Mouse (Mus musculus): ENCODE results near the gene Krtap24-1. TPM values are rescaled to one million over a fixed set of nuclear protein-coding genes. Genes with fewer than 3 reads are reported as not detected.

The Krtap24-1 gene
- polyA plus RNA-seq (2012; fragmentation: generic; extraction: Trizol): not detected
- long read RNA-seq, experiment 1: 0 reads
- long read RNA-seq, experiment 2: 0 reads

GRCm38 (mm10) chr16:88611922-88612321 is at the start of gene Krtap24-1:
Gene Krtap24-1 (minus strand): TSS chr16:88612279.
- H3ac ChIP-seq (ENCODE audit: control insufficient read depth, insufficient read length, low read depth): no peak within 1 kb of the TSS
- H3K79me2 ChIP-seq (ENCODE audit: control insufficient read depth, insufficient read depth): no peaks in the 10 kb centered on the region
- no peaks in the 10 kb centered on the region for H3K27me3 ChIP-seq (ENCODE audit: control insufficient read depth, insufficient read depth, insufficient read length)
- TF ChIP-seq FOSL1 (IDR thresholded peaks at IDR 0.05; ENCODE audit: insufficient read depth, low read length, poor library complexity, severe bottlenecking): no peak
- TF ChIP-seq MYOD1 (IDR thresholded peaks at IDR 0.05; ENCODE audit: control insufficient read depth, insufficient read length, low read depth): no peak
- no peak for TF ChIP-seq MYOG (IDR thresholded peaks at IDR 0.05; ENCODE audit: control insufficient read depth, extremely low read depth, insufficient read length)
- no peak for TF ChIP-seq CEBPB (IDR thresholded peaks at IDR 0.05; ENCODE audit: low read depth)
- TF ChIP-seq CTCF (IDR thresholded peaks at IDR 0.05; ENCODE audit: control insufficient read depth, insufficient read depth, insufficient read length): no peak
- no peak for TF ChIP-seq MAX (IDR thresholded peaks at IDR 0.05)
- no peak for TF ChIP-seq USF1 (IDR thresholded peaks at IDR 0.05; ENCODE audit: low read depth)
- no peaks in the 10 kb centered on the region for H3K79me3 ChIP-seq (ENCODE audit: low read depth)
- no peak within 1 kb of the TSS for H3K4me3 ChIP-seq (ENCODE audit: insufficient read depth, poor library complexity, severe bottlenecking)
- H3K36me3 ChIP-seq (ENCODE audit: control insufficient read depth, insufficient read depth): no peaks in the 10 kb centered on the region

GRCm38 (mm10) chr16:88657426-88657825 is 45.3 kb upstream of the Krtap24-1 start:
- TF ChIP-seq MAX (IDR thresholded peaks at IDR 0.05) (no peak), CTCF (IDR thresholded peaks at IDR 0.05; ENCODE audit: control insufficient read depth, insufficient read depth, insufficient read length) (no peak), USF1 (IDR thresholded peaks at IDR 0.05; ENCODE audit: low read depth) (no peak), CEBPB (IDR thresholded peaks at IDR 0.05; ENCODE audit: low read depth) (no peak), MYOG (IDR thresholded peaks at IDR 0.05; ENCODE audit: control insufficient read depth, extremely low read depth, insufficient read length) (no peak), MYOD1 (IDR thresholded peaks at IDR 0.05; ENCODE audit: control insufficient read depth, insufficient read length, low read depth) (no peak)
- no peaks in the 10 kb centered on the region for H3K36me3 ChIP-seq (ENCODE audit: control insufficient read depth, insufficient read depth)

GRCm38 (mm10) chr16:88651952-88652351 is 39.9 kb upstream of the Krtap24-1 start:
- no peaks in the 10 kb centered on the region for H3K36me3 ChIP-seq (ENCODE audit: control insufficient read depth, insufficient read depth)
- H3K27me3 ChIP-seq (ENCODE audit: control insufficient read depth, insufficient read depth, insufficient read length): no peaks in the 10 kb centered on the region
- H3K79me2 ChIP-seq (ENCODE audit: control insufficient read depth, insufficient read depth): no peaks in the 10 kb centered on the region
- H3ac ChIP-seq (ENCODE audit: control insufficient read depth, insufficient read length, low read depth): no peak overlapping the region
- TF ChIP-seq FOSL1 (IDR thresholded peaks at IDR 0.05; ENCODE audit: insufficient read depth, low read length, poor library complexity, severe bottlenecking) (no peak), MAX (IDR thresholded peaks at IDR 0.05) (no peak), CEBPB (IDR thresholded peaks at IDR 0.05; ENCODE audit: low read depth) (no peak), USF1 (IDR thresholded peaks at IDR 0.05; ENCODE audit: low read depth) (no peak), MYOD1 (IDR thresholded peaks at IDR 0.05; ENCODE audit: control insufficient read depth, insufficient read length, low read depth) (no peak), MYOG (IDR thresholded peaks at IDR 0.05; ENCODE audit: control insufficient read depth, extremely low read depth, insufficient read length) (no peak), CTCF (IDR thresholded peaks at IDR 0.05; ENCODE audit: control insufficient read depth, insufficient read depth, insufficient read length) (no peak)
- no peaks in the 10 kb centered on the region for H3K79me3 ChIP-seq (ENCODE audit: low read depth)
- no peak overlapping the region for H3K4me3 ChIP-seq (ENCODE audit: insufficient read depth, poor library complexity, severe bottlenecking)

More at GRCm38 (mm10) chr16:88657426-88657825, 45.3 kb upstream of the Krtap24-1 start:
- no peak overlapping the region for H3K4me3 ChIP-seq (ENCODE audit: insufficient read depth, poor library complexity, severe bottlenecking)
- no peaks in the 10 kb centered on the region for H3K27me3 ChIP-seq (ENCODE audit: control insufficient read depth, insufficient read depth, insufficient read length)
- H3ac ChIP-seq (ENCODE audit: control insufficient read depth, insufficient read length, low read depth): no peak overlapping the region
- no peaks in the 10 kb centered on the region for H3K79me2 ChIP-seq (ENCODE audit: control insufficient read depth, insufficient read depth)
- no peaks in the 10 kb centered on the region for H3K79me3 ChIP-seq (ENCODE audit: low read depth)

GRCm38 (mm10) chr16:88651082-88651481 is 39.0 kb upstream of the Krtap24-1 start:
- TF ChIP-seq CEBPB (IDR thresholded peaks at IDR 0.05; ENCODE audit: low read depth): no peak
- no peak for TF ChIP-seq CTCF (IDR thresholded peaks at IDR 0.05; ENCODE audit: control insufficient read depth, insufficient read depth, insufficient read length)
- no peak for TF ChIP-seq FOSL1 (IDR thresholded peaks at IDR 0.05; ENCODE audit: insufficient read depth, low read length, poor library complexity, severe bottlenecking)
- no peak for TF ChIP-seq MAX (IDR thresholded peaks at IDR 0.05)
- Histone ChIP-seq H3K4me3 (ENCODE audit: insufficient read depth, poor library complexity, severe bottlenecking) (no peak overlapping the region), H3K27me3 (ENCODE audit: control insufficient read depth, insufficient read depth, insufficient read length) (no peaks in the 10 kb centered on the region), H3ac (ENCODE audit: control insufficient read depth, insufficient read length, low read depth) (no peak overlapping the region), H3K79me2 (ENCODE audit: control insufficient read depth, insufficient read depth) (no peaks in the 10 kb centered on the region), H3K36me3 (ENCODE audit: control insufficient read depth, insufficient read depth) (no peaks in the 10 kb centered on the region), H3K79me3 (ENCODE audit: low read depth) (no peaks in the 10 kb centered on the region)

DNA sequence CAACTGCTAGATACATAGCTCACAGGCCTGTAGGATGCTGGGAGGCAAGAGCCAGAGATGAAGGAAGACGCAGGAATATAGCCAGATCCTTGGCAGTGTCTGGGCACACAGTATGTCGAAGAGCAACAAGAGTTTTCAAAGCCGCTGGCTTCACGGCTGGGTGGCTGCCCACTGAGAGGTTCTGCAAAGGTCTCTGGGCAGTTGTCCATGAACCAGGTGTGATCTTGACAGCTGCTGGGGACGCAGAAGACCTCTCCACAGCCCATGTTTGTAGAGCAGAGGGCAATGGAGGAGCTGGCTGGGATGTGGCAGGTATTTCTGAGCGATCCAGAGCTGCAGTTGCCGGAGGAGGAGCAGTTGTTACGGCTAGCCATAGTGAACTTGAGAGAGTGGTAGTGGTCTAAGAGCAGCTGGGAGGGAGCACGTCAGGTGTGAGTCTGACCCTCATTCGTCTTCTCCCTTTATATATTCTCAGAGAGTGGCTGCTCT is 35.3 kb upstream of the Krtap24-1 start, which contains the start of gene Krtap26-1:
Gene Krtap26-1 (minus strand): TSS at position 439 of the 489 bp plus-strand sequence.
- no peaks in the 10 kb centered on the region for H3K27me3 ChIP-seq (ENCODE audit: control insufficient read depth, insufficient read depth, insufficient read length)
- H3K79me2 ChIP-seq (ENCODE audit: control insufficient read depth, insufficient read depth): no peaks in the 10 kb centered on the region
- no peak within 1 kb of the TSS for H3ac ChIP-seq (ENCODE audit: control insufficient read depth, insufficient read length, low read depth)
- no peak for TF ChIP-seq MYOG (IDR thresholded peaks at IDR 0.05; ENCODE audit: control insufficient read depth, extremely low read depth, insufficient read length)
- no peak for TF ChIP-seq CTCF (IDR thresholded peaks at IDR 0.05; ENCODE audit: control insufficient read depth, insufficient read depth, insufficient read length)
- no peak for TF ChIP-seq FOSL1 (IDR thresholded peaks at IDR 0.05; ENCODE audit: insufficient read depth, low read length, poor library complexity, severe bottlenecking)
- no peak for TF ChIP-seq USF1 (IDR thresholded peaks at IDR 0.05; ENCODE audit: low read depth)
- no peak for TF ChIP-seq MYOD1 (IDR thresholded peaks at IDR 0.05; ENCODE audit: control insufficient read depth, insufficient read length, low read depth)
- no peak for TF ChIP-seq MAX (IDR thresholded peaks at IDR 0.05)
- TF ChIP-seq CEBPB (IDR thresholded peaks at IDR 0.05; ENCODE audit: low read depth): no peak
- no peak within 1 kb of the TSS for H3K4me3 ChIP-seq (ENCODE audit: insufficient read depth, poor library complexity, severe bottlenecking)
- H3K36me3 ChIP-seq (ENCODE audit: control insufficient read depth, insufficient read depth): no peaks in the 10 kb centered on the region
- H3K79me3 ChIP-seq (ENCODE audit: low read depth): no peaks in the 10 kb centered on the region
